Mouse (Mus musculus): Measurements from ENCODE around the gene Ces5a.
"Not testable (repeated sequence)": the region's sequence is repeated elsewhere in the genome, so short reads cannot be mapped to it uniquely, and the experiment has no call there.

Gene Ces5a

DNA sequence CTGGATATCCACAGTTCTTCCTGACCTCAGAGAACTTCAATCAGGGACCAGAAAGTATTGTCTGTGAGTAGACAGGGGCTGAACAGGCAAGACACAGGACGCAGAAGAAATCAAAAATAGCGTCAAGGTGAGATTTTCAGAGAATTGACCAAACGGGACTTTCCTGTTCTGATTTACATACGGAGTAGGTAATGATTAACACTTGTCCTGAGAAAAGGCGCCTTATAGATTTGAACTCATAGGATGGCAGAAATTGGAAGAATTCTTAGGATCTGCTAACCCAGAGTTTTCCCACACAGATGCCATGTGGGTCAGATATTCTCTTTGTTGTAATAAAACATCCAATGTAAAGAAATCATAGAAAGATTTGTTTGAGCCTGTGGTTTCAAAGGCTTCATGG is at the start of gene Ces5a:
Gene Ces5a (minus strand): TSS at position 101 of the 400 bp plus-strand sequence.
- DNase-seq (ENCODE audit: low spot score in 2 of 2): no peak

DNA sequence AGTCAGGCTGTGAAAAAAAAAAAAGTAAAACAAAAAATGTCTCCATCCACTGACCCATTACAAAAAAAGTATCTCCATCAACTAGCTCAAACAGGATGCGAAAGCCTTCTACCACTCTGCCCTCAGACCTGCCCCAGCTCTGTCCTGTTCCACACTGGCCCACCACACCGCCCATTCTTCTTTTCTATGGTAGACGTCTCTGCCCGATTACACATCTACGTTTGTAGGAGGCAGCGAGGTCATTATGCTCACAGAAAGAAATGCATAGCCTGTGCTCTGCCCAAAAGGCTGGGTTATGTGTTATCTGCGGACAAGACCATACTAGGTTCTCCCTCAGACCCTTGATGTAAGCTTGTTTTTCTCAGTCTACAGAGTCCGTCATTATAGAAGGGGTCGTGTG is 37.2 kb upstream of the Ces5a start:
- DNase-seq (ENCODE audit: low spot score in 2 of 2): no peak

DNA sequence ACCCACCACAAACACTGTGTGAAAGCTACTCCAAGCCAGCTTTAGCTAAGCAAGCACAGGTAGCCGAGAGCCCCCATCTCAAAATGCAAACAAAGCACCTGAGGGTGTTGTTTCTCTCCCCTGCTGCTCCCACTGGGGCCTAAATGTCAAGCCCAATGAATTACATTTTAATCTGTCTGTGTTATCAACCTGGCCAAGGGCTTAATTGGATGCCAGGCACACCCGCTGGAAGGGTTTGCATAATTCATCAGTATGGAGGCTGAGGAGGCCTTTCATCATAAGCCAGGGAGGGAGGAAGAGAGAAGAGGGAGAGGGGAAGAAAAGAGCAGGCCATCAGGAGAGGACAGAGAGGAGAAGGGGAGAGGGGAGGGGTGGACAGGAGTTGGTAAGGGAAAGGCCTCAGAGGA is 36.5 kb upstream of the Ces5a start:
- no peak for DNase-seq (ENCODE audit: low spot score in 2 of 2)

DNA sequence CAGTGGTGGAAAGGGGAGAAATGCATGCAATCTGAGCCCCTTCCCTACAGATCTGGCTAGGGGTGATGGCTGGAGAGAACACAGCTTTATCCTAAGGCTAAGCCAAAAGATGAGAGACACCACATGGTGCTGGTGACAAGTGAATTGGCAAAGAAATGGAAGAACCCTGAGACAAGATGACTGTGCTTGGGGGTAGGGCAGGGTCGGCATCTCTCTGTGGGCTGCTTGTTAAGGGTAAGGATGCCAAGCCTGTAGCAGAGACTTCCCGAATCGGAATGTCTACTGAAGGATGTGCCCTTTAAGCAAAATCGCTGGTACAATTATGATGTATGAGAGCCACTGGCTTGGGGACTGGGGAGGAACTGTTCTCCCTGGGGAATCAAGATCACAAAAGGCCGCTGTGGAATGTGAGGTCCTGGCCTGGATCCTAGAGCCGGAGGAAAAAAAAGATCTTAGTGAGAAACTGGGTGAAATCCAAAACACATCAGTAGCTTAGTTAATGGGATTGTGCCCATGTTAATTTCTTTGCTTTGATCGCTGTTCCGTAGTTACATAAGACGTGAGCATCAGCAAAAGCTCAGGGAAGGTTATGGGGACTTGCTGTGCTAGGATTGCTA is 35.8 kb upstream of the Ces5a start:
- DNase-seq (ENCODE audit: low spot score in 2 of 2): no peak

DNA sequence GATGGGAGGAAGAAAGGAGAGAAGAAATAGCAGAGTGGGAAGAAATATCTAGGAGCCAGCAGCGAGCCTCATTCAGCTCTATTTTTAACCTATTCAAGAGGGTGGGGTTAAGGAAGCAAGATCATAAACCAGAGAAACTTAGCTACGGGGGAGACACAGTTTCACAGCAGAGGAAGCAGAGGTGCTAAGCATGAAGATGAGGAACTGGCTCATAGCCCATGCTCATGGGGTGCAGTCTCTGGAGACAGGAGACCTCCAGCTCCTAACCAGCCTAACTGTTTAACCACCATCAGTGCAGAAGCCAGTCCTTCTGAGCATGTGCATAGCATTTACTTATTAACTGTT is 34.5 kb upstream of the Ces5a start:
- DNase-seq (ENCODE audit: low spot score in 2 of 2): no peak

DNA sequence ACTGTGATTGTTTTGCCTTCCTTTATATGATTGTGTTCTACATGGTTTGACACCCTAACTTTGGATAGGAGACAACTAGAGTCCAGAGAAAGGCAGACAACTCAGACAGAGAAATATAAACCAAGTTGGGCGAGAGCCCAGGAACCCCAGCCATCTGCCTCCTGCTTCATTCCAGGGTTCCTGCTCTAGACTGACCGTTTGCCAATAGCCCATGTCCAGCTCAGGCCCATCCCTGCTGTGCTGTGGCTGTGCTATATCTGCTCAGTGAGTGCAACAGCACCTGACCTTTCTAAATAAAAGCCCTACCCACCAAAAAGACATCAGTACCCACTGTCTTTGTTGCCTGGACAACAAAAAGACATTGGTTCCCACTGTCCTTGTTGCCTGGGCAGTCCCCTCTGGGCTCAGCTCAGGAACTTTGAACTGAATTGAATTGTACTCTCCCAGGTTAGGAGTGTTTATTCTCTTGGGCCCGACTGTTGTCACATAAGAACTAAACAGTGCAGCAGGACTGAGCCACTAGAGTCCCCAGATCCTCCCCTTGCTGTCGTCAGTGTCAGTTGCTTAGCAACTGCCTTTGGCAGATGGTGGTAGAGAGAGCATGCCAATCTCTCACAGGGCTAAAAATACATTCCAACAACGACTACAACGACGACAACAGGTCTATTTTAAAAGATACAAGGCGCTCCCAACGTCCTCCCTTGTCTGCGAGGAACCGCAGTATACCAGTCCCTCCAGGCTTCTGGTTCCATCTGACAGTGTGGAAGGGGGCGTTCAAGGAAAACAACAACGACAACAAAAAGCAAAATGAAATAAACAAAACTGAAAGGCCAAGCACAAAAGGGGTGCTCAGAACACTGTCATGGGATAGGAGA is 33.9 kb upstream of the Ces5a start:
- no peak for DNase-seq (ENCODE audit: low spot score in 2 of 2)

DNA sequence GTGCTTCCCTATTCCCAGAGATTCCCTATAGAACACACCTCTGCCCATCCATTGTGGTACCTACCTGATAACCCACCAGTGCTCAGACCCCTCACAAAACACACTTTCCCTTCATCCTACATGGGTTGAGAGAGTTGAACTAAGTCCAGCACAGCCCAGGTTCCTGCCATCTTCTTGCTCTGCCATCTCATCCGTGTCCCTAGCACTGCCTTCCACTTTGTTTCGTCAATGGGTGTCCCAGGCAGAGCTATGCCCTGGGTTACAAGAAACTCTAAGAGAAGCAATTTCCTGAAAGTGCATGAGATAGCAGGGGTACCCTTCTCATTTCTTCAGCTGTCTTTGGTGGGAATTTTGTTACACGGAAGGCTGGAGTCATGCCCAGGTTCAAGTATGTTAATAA is 33.0 kb upstream of the Ces5a start:
- DNase-seq (ENCODE audit: low spot score in 2 of 2): no peak

DNA sequence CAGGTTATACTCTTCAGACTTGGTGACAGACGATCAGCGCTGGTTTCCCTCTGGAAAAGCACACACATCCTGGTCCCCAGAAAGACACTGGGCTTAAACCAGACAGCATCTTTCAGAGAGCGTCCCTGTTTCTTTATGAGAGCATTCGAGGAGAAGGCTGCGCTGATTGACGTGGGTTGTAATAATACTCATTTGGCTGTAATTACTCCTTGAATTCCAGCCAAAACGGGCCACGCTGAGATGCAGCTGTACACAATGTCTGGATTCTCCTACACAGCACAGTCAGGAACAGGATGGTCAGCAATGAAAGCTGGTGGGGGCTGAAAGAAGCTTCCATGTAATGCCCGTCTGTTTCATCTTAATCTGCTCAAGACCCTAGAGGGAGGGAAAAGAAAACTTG is 31.5 kb upstream of the Ces5a start:
- DNase-seq (ENCODE audit: low spot score in 2 of 2): no peak

DNA sequence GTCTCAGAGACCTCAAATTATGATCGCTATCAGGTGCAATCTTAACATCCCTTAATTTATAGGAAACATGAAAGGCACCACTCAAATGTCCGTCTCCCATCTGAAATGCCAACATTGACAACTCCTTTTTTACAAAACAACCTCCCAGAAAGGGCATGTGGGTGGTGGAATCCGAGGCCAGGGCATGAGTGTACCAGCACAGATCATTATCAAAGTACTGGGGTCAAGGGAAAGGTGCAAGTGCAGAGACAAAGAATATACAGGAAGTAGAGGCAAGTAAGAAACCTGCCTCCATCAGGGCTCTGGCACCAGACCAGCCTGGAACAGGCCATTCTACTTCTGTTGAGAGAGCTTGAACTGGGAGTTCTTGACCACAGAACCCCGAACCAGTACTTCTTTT is 29.0 kb upstream of the Ces5a start:
- DNase-seq (ENCODE audit: low spot score in 2 of 2): no peak

DNA sequence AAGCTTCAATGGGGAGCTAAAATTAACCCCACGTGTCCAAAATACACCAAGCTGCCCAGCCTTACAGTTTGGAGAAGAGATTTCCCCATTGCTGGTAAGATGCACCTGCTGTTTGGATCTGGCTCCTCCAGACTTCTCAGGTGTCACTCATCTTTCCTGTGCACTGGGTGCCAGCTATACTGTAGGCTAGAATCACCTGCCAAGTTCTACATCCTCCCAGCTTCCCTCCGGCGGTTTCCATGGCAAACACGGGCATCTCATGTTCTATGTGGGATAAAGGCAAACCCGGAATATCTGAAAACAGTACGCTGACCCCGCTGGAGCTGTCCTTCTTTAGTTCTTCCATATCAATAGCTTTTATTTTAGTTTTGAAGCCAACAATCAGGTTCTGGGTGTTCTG is 27.9 kb upstream of the Ces5a start:
- no peak for DNase-seq (ENCODE audit: low spot score in 2 of 2)

DNA sequence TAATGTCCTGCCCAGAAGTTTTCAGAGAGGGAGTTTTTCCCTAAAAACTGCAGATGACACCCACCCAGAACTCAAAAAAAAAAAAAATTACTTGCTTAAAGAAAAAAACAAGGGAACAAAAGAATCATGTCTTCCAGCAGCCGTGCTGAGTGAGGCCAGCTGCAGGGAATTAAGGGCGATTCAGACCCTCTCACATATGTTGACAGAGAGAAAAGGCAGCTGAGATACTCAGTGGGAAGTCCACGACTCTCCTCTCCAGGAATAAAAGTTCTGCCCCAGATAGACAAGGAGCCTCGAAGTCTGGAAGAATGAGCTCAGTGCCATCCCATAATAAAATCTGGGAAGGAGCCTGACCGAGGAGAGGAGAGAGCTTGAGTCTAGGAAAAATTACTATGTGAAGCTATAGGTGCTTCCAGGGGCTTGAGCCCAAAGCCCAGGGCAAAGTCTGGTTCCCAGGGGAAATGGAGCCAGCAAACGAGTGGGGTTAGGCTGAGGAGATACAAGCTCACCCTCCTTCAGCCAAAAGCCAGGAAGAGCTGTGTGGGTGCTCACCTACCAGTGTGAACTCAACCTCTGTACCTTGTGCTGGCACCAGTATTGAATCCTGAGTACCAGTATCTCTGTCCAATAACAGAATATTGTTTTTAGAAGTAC is 27.1 kb upstream of the Ces5a start:
- DNase-seq (ENCODE audit: low spot score in 2 of 2): no peak

DNA sequence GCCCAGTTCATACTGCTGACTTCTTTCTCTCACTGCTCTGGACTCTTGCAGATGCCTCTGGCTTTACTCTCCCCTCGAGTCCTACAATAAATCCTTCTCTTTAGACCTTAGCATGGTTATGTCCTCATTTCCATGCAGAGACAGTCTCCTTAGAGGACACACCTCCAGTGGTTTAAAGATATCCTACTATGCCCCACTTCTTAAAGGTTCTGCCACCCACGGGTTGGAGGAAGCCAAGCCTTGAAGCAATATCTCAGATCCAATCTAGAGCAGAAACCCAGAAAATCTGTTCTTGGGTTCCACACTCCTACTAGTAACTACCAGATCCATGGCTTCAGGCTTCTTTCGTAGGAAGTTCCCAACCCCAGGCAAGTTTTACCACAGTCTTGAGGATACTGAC is 25.6 kb upstream of the Ces5a start:
- DNase-seq (ENCODE audit: low spot score in 2 of 2): no peak

DNA sequence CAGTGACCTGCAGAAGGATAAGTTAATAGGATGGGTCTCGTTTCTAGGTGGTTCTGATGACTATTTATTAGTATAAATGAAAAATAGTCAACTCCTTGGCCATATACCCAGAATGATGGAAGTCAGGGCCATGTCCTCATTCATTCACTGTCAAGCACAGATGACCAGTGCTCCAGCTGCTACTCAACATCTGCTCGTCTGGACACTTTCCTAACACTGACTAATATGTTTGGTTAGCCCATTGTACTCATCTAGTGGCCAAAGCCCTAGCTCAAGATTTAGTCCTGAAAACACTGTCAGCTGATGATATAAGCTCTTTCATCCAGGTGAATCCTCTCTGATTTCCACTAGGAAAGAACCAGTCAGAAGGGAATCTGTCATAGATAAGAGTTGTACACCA is 24.1 kb upstream of the Ces5a start:
- DNase-seq (ENCODE audit: low spot score in 2 of 2): no peak

DNA sequence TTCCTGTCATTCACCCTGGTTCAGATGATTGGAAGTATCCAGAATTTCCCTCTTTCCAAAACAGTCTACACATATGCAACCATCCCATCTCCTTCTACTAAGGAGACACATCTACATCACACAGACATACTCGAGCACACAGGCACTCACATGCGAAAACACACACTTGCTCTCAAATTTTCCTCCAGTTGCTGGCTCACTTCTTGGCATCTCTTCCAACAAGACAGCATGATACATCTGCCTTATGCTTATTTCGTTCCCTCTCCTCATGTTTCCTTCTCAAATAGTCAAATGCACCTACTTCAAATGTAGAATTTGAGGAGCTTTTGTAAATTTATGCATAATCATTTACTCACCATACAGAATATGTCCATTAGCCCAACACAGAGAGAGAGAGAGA is 33.0 kb downstream of the Ces5a start:
- no peak for DNase-seq (ENCODE audit: low spot score in 2 of 2)

DNA sequence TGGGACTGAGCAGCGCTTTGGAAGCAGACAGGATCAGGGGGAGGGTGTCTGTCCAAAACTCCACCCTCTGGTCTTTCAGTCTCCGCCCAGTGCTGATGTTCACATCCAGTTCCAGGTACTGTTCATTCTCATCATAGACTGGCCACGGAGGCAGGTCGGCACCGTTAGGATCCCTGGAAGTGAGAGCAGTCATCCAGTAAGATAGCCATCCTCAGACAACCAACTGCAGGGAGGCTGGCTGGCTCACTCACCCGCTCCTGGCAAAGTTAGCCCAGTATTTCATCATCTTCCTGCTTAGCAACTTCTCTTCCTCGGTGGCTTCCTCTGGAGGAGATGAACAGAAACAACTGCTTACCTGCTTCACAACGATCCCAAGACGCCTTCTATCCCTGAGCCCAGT is 36.2 kb downstream of the Ces5a start:
- DNase-seq (ENCODE audit: low spot score in 2 of 2): no peak

DNA sequence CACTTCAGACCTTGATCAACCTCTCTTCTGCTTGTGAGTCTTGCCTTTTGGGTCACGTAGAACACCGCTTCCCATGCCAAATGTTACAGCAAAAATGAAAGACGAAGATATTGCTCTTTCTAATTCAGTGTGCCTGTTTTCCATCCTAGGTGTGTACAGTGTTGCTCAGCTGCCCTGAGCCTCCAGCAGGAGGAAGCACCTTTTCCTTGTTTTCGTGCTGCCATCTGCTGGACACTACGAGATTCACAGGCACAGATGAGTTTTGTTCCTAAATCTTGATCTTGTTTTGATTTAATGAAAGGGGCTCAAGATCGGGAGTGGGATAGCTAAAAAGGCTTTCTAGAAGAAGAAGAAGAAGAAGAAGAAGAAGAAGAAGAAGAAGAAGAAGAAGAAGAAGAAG is 40.3 kb downstream of the Ces5a start:
- no peak for DNase-seq (ENCODE audit: low spot score in 2 of 2)

DNA sequence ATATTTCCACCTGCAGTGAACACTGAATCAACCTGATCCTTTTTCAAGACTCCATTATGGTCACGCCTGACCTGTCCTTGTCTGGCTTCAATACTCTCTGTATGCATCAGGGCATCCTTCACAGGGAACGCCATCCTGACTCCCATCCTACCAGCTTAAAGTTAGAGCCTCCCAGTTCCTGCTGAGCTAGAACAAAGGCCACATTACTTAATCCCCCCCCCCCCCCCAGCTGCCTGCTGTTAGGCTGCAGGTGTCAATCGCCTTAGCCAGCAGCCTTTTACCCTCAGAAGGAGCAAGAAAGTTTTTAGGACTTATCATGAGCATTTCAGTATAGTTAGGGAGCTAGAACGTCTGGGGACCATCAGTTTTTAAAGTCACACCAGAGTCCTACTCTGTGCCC is 46.9 kb downstream of the Ces5a start:
- DNase-seq (ENCODE audit: low spot score in 2 of 2): no peak

DNA sequence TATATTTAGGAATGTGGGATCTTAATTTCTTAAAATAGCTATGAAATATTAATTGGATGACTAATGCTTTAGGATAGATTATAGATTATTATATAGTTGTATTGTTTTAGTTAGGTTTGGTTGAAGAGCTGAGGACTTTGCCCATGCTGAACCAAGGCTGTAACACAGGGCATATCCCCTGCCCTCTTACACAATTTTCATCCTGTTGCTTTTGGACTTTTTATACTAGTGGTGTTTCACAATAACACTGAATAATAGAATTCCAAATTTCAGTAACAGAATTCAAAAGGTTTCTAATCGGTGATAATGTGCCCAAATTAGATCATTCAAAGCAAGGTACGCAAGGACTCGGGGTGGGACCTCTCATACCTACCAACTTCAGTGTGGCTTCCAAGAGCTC is 57.4 kb downstream of the Ces5a start:
- DNase-seq (ENCODE audit: low spot score in 2 of 2): no peak

DNA sequence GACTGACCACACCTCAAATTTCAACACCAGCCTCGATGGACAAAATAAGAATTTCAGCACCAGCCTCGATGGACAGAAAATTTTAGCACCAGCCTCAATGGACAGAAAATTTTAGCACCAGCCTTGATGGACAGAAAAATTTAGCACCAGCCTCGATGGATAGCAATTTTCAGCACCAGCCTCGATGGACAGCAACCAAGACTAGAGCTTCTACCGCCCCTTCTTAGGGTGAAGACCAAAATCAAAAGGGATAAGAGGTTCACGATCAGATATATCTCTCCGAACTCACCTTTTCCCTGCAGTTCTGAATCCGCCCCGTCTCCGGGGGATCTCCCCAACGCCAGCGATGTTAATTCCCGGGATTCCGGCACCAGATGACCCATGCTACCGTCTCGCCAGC is 65.9 kb downstream of the Ces5a start:
- not testable (repeated sequence) for DNase-seq (ENCODE audit: low spot score in 2 of 2)

DNA sequence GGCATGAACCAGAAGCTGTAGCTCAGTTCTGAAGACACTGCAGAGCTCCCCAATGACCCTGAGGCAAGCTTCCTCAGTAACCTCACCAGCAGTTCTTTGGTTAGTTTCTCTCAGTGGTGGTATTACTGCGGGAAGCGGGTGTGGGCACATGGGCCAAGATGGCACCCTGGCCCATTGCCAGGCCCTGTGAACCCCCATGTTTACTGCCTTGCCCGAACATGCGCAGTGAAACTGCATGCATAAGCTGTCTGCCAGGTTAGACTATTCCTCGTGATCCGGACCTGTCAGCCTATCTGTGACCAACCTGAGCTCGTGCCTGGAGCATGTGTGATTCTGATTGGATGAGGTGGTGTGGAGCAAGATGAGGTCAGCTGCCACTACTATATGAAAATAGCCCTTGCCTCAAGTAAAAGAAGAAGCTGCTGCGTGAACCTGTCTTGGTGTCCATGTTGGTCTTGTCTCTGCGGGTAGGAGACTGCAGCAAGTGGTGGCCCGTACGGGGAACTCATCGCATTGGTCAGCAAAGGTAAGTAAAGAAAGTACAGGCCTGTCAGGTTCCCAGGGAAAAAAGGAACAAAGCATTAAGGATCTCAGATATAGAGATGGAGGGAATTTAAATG is 81.3 kb downstream of the Ces5a start:
- DNase-seq (ENCODE audit: low spot score in 2 of 2): no peak
